Mouse (Mus musculus): ENCODE measurements around the gene Rgs7. TPM values are rescaled to one million over a fixed set of nuclear protein-coding genes. Genes with fewer than 3 reads are reported as not detected.

Rgs7 gene
- polyA plus RNA-seq, 1 experiment from 2014 or later = not detected

GRCm38 (mm10) chr1:175032015-175032414, 460.3 kb downstream of the Rgs7 start:
- DNase-seq (ENCODE audit: low spot score) = no peak

GRCm38 (mm10) chr1:175028716-175029204, 463.5 kb downstream of the Rgs7 start:
- no peak for DNase-seq (ENCODE audit: low spot score)

- DNase-seq (ENCODE audit: low spot score) = no peak
Observed at GRCm38 (mm10) chr1:175028267-175028666, 464.0 kb downstream of the Rgs7 start.

GRCm38 (mm10) chr1:175025781-175026309, 466.5 kb downstream of the Rgs7 start:
- DNase-seq (ENCODE audit: low spot score) = no peak

GRCm38 (mm10) chr1:175024136-175024535, 468.2 kb downstream of the Rgs7 start:
- DNase-seq (ENCODE audit: low spot score) = no peak

Other genes starting within 250 kb of the Rgs7 start
- gene Kmo, start 127.9 kb upstream of the Rgs7 start, polyA plus RNA-seq (2015; fragmentation: Nextera tagmentation; extraction: Ambion mirVana) = 2.5 and 3.1 TPM in 2 replicates
- 89.6 and 95.5 TPM in 2 replicates for gene Fh1, start 133.1 kb upstream of the Rgs7 start, polyA plus RNA-seq (2015; fragmentation: Nextera tagmentation; extraction: Ambion mirVana)
- 3.1 and 3.2 TPM in 2 replicates for gene Opn3, start 200.3 kb upstream of the Rgs7 start, polyA plus RNA-seq (2015; fragmentation: Nextera tagmentation; extraction: Ambion mirVana)
- gene Chml, start 200.4 kb upstream of the Rgs7 start, polyA plus RNA-seq (2015; fragmentation: Nextera tagmentation; extraction: Ambion mirVana) = 1.7 and 1.8 TPM in 2 replicates
- not detected in 2 replicates for gene Wdr64, start 206.1 kb upstream of the Rgs7 start, polyA plus RNA-seq (2015; fragmentation: Nextera tagmentation; extraction: Ambion mirVana)

Measured in thymus, postnatal 0 days (tissue).